Mouse (Mus musculus): Measurements from ENCODE around the gene Ppp1r13b.

GRCm38 (mm10) chr12:111923117-111923516 lies 15.2 kb upstream of the Ppp1r13b start:
- no peak for TF ChIP-seq CTCF (IDR thresholded peaks at IDR 0.05; ENCODE audit: low read depth)
- TF ChIP-seq EP300 (IDR thresholded peaks at IDR 0.05; ENCODE audit: low read depth), result no peak
